Mouse (Mus musculus) retina, postnatal 1 day (tissue): ENCODE measurements around the gene Shank1.

ENCODE experiments used
- DNase-seq: peaks from one replicate; pipeline ENCODE4 v3.0.0-alpha.2; 2012

Gene Shank1

GRCm38 (mm10) chr7:44341714-44342113, 31.7 kb downstream of the Shank1 start:
- no peak for DNase-seq

GRCm38 (mm10) chr7:44343459-44344015, 33.5 kb downstream of the Shank1 start:
- DNase-seq: peak; percentile 60

GRCm38 (mm10) chr7:44344622-44345021, 34.6 kb downstream of the Shank1 start:
- DNase-seq: no peak

- peak; percentile 31 for DNase-seq
Measured at GRCm38 (mm10) chr7:44349043-44349442, 39.0 kb downstream of the Shank1 start.

- DNase-seq: peak; percentile 94
Measured at GRCm38 (mm10) chr7:44350957-44351711, 41.1 kb downstream of the Shank1 start.

- peak; percentile 36 for DNase-seq
Measured at GRCm38 (mm10) chr7:44351881-44352749, 42.1 kb downstream of the Shank1 start.

GRCm38 (mm10) chr7:44352750-44353600, 42.9 kb downstream of the Shank1 start:
- peak; percentile 31 for DNase-seq

GRCm38 (mm10) chr7:44353601-44354340, 43.7 kb downstream of the Shank1 start:
- DNase-seq: peak; percentile 54

GRCm38 (mm10) chr7:44355411-44355810, 45.4 kb downstream of the Shank1 start:
- DNase-seq: peak; percentile 35

- DNase-seq: peak; percentile 34
Measured at GRCm38 (mm10) chr7:44356590-44357481, 46.8 kb downstream of the Shank1 start.

GRCm38 (mm10) chr7:44357531-44357930, 47.5 kb downstream of the Shank1 start:
- DNase-seq: no peak

GRCm38 (mm10) chr7:44358012-44358411, 48.0 kb downstream of the Shank1 start:
- no peak for DNase-seq

- DNase-seq: peak; percentile 77
Measured at GRCm38 (mm10) chr7:44358886-44359654, 49.0 kb downstream of the Shank1 start.

- peak; percentile 94 for DNase-seq
Measured at GRCm38 (mm10) chr7:44359908-44360672, 50.0 kb downstream of the Shank1 start.

- DNase-seq: peak; percentile 60
Measured at GRCm38 (mm10) chr7:44360792-44361301, 50.8 kb downstream of the Shank1 start.

- DNase-seq: no peak
Measured at GRCm38 (mm10) chr7:44372678-44373077, 62.6 kb downstream of the Shank1 start.

GRCm38 (mm10) chr7:44373460-44373859, 63.4 kb downstream of the Shank1 start:
- no peak for DNase-seq

GRCm38 (mm10) chr7:44373889-44374652, 64.0 kb downstream of the Shank1 start:
- DNase-seq: peak; percentile 93
